Mouse (Mus musculus): ENCODE data around the gene Acad12. TPM values are rescaled to one million over a fixed set of nuclear protein-coding genes. Genes with fewer than 3 reads are reported as not detected.
"Not testable (repeated sequence)": the region's sequence is repeated elsewhere in the genome, so short reads cannot be mapped to it uniquely, and the experiment has no call there.

Acad12 gene
- polyA plus RNA-seq, 1 experiment from 2014 or later = 6.4 TPM

DNA sequence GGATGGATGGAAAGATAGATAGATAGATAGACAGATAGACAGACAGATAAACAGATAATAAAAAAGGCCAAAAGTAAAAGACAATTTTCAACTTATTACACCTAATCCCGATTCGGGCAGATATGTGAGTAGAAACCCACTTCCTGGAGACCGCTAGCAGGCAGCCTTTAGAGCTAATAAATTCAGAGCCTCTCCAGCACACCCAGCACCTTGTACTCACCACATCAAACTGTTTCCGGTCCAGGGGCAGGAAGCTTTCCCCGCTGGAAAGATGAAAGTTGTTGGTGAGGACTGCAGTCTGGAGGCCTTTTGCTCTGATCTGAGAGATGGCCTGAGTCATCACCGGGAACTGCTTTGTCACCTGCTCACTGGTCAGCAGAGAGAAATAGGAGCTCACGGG lies 30.4 kb upstream of the Acad12 start:
- no peak for ATAC-seq
- DNase-seq (ENCODE audit: low spot score) = no peak
- no peaks in the 10 kb centered on the region for H3K9me3 ChIP-seq (ENCODE audit: low read length)
- no peaks in the 10 kb centered on the region for H3K36me3 ChIP-seq (ENCODE audit: insufficient read depth, low read length)
- H3K27ac ChIP-seq (ENCODE audit: low read length) = no peak overlapping the region
- no peaks in the 10 kb centered on the region for H3K27me3 ChIP-seq (replicated peaks; ENCODE audit: insufficient read depth, low read length)
- no peak overlapping the region for H3K4me3 ChIP-seq (ENCODE audit: low read depth, low read length)
- no peaks in the 10 kb centered on the region for H3K4me1 ChIP-seq (ENCODE audit: insufficient read depth, low read depth, low read length)
- no peak overlapping the region for H3K4me2 ChIP-seq (replicated peaks; ENCODE audit: low read depth, low read length)
- WGBS = 77% methylated on average over 7 of the region's 7 CpGs
- no peak overlapping the region for H3K9ac ChIP-seq (replicated peaks; ENCODE audit: low read depth)
- TF ChIP-seq CTCF (IDR thresholded peaks at IDR 0.05) = no peak
- no peak for TF ChIP-seq EP300 (IDR thresholded peaks at IDR 0.05)

- 90% methylated on average over 9 of the region's 9 CpGs for WGBS
Measured at GRCm38 (mm10) chr5:121639601-121640000, 20.9 kb upstream of the Acad12 start.

GRCm38 (mm10) chr5:121637296-121637695 lies 18.6 kb upstream of the Acad12 start:
- Histone ChIP-seq H3K36me3 (ENCODE audit: insufficient read depth, low read length) (no peaks in the 10 kb centered on the region), H3K27me3 (replicated peaks; ENCODE audit: insufficient read depth, low read length) (no peaks in the 10 kb centered on the region), H3K4me3 (ENCODE audit: low read depth, low read length) (no peak overlapping the region), H3K4me1 (ENCODE audit: insufficient read depth, low read depth, low read length) (no peaks in the 10 kb centered on the region), H3K4me2 (replicated peaks; ENCODE audit: low read depth, low read length) (no peak overlapping the region), H3K27ac (ENCODE audit: low read length) (no peak overlapping the region), H3K9me3 (ENCODE audit: low read length) (no peaks in the 10 kb centered on the region), H3K9ac (replicated peaks; ENCODE audit: low read depth) (no peak overlapping the region)
- no peak for TF ChIP-seq CTCF (IDR thresholded peaks at IDR 0.05)
- no peak for TF ChIP-seq EP300 (IDR thresholded peaks at IDR 0.05)
- no peak for ATAC-seq
- WGBS = 72% methylated on average over 6 of the region's 6 CpGs
- DNase-seq (ENCODE audit: low spot score) = no peak

More at GRCm38 (mm10) chr5:121639601-121640000, 20.9 kb upstream of the Acad12 start:
- TF ChIP-seq CTCF (IDR thresholded peaks at IDR 0.05) (no peak), EP300 (IDR thresholded peaks at IDR 0.05) (no peak)
- no peaks in the 10 kb centered on the region for H3K36me3 ChIP-seq (ENCODE audit: insufficient read depth, low read length)
- ATAC-seq = no peak
- H3K9ac ChIP-seq (replicated peaks; ENCODE audit: low read depth) = no peak overlapping the region
- H3K4me3 ChIP-seq (ENCODE audit: low read depth, low read length) = no peak overlapping the region
- H3K27me3 ChIP-seq (replicated peaks; ENCODE audit: insufficient read depth, low read length) = no peaks in the 10 kb centered on the region
- no peak overlapping the region for H3K4me2 ChIP-seq (replicated peaks; ENCODE audit: low read depth, low read length)
- H3K4me1 ChIP-seq (ENCODE audit: insufficient read depth, low read depth, low read length) = no peaks in the 10 kb centered on the region
- no peak for DNase-seq (ENCODE audit: low spot score)
- no peak overlapping the region for H3K27ac ChIP-seq (ENCODE audit: low read length)
- no peaks in the 10 kb centered on the region for H3K9me3 ChIP-seq (ENCODE audit: low read length)

GRCm38 (mm10) chr5:121634668-121635067 lies 15.9 kb upstream of the Acad12 start:
- H3K36me3 ChIP-seq (ENCODE audit: insufficient read depth, low read length) = no peaks in the 10 kb centered on the region
- no peak overlapping the region for H3K27ac ChIP-seq (ENCODE audit: low read length)
- H3K4me1 ChIP-seq (ENCODE audit: insufficient read depth, low read depth, low read length) = no peaks in the 10 kb centered on the region
- no peak overlapping the region for H3K4me3 ChIP-seq (ENCODE audit: low read depth, low read length)
- no peaks in the 10 kb centered on the region for H3K27me3 ChIP-seq (replicated peaks; ENCODE audit: insufficient read depth, low read length)
- TF ChIP-seq CTCF (IDR thresholded peaks at IDR 0.05) = no peak
- no peak for TF ChIP-seq EP300 (IDR thresholded peaks at IDR 0.05)
- no peak for ATAC-seq
- H3K4me2 ChIP-seq (replicated peaks; ENCODE audit: low read depth, low read length) = no peak overlapping the region
- no peak overlapping the region for H3K9ac ChIP-seq (replicated peaks; ENCODE audit: low read depth)
- 77% methylated on average over 5 of the region's 5 CpGs for WGBS
- DNase-seq (ENCODE audit: low spot score) = no peak
- H3K9me3 ChIP-seq (ENCODE audit: low read length) = no peaks in the 10 kb centered on the region

GRCm38 (mm10) chr5:121632804-121633203 lies 14.1 kb upstream of the Acad12 start:
- H3K4me3 ChIP-seq (ENCODE audit: low read depth, low read length) = no peak overlapping the region
- ATAC-seq (no peak), DNase-seq (ENCODE audit: low spot score) (no peak)
- no peak for TF ChIP-seq EP300 (IDR thresholded peaks at IDR 0.05)
- no peak for TF ChIP-seq CTCF (IDR thresholded peaks at IDR 0.05)
- no peaks in the 10 kb centered on the region for H3K27me3 ChIP-seq (replicated peaks; ENCODE audit: insufficient read depth, low read length)
- H3K9ac ChIP-seq (replicated peaks; ENCODE audit: low read depth) = no peak overlapping the region
- H3K36me3 ChIP-seq (ENCODE audit: insufficient read depth, low read length) = no peaks in the 10 kb centered on the region
- no peaks in the 10 kb centered on the region for H3K9me3 ChIP-seq (ENCODE audit: low read length)
- no peak overlapping the region for H3K4me2 ChIP-seq (replicated peaks; ENCODE audit: low read depth, low read length)
- H3K4me1 ChIP-seq (ENCODE audit: insufficient read depth, low read depth, low read length) = no peaks in the 10 kb centered on the region
- WGBS = 38% methylated on average over 3 of the region's 3 CpGs
- no peak overlapping the region for H3K27ac ChIP-seq (ENCODE audit: low read length)

- H3K9me3 ChIP-seq (ENCODE audit: low read length); DNase-seq (ENCODE audit: low spot score); H3K4me3 ChIP-seq (ENCODE audit: low read depth, low read length); ATAC-seq; H3K4me1 ChIP-seq (ENCODE audit: insufficient read depth, low read depth, low read length); H3K9ac ChIP-seq (replicated peaks; ENCODE audit: low read depth); H3K27me3 ChIP-seq (replicated peaks; ENCODE audit: insufficient read depth, low read length); H3K27ac ChIP-seq (ENCODE audit: low read length); H3K36me3 ChIP-seq (ENCODE audit: insufficient read depth, low read length); H3K4me2 ChIP-seq (replicated peaks; ENCODE audit: low read depth, low read length): not testable (repeated sequence)
- WGBS = 63% methylated on average over 8 of the region's 9 CpGs
- peak; percentile 17; the same call in 1 of the 2 replicates for TF ChIP-seq CTCF (IDR thresholded peaks at IDR 0.05)
Measured at GRCm38 (mm10) chr5:121631106-121631647, 12.4 kb upstream of the Acad12 start.

DNA sequence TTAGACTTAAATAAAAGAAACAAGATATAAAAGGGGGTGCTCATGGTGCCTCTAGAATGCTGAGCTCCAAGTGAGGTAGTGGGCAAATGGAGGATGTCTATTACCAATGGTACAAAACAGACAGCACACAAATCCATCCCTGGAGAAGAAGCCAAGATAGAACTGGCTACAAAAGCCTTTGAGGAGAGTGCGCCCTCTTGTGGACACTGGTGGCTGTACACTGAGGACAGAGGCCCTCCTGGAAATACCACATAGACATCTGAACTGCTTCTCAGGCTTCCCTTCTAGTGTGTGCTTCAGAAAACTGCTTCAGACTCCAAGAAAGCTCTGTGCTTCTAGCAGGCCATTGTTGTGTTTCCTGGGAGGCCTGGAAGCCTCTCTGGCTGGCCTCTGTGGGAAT lies 9.1 kb upstream of the Acad12 start:
- Histone ChIP-seq H3K4me2 (replicated peaks; ENCODE audit: low read depth, low read length) (no peak overlapping the region), H3K4me3 (ENCODE audit: low read depth, low read length) (no peak overlapping the region), H3K36me3 (ENCODE audit: insufficient read depth, low read length) (no peaks in the 10 kb centered on the region), H3K9me3 (ENCODE audit: low read length) (no peaks in the 10 kb centered on the region), H3K27me3 (replicated peaks; ENCODE audit: insufficient read depth, low read length) (no peaks in the 10 kb centered on the region), H3K9ac (replicated peaks; ENCODE audit: low read depth) (no peak overlapping the region), H3K27ac (ENCODE audit: low read length) (no peak overlapping the region), H3K4me1 (ENCODE audit: insufficient read depth, low read depth, low read length) (no peaks in the 10 kb centered on the region)
- 0% methylated on average over 1 of the region's 1 CpGs for WGBS
- TF ChIP-seq CTCF (IDR thresholded peaks at IDR 0.05) = peak; percentile 95
- TF ChIP-seq EP300 (IDR thresholded peaks at IDR 0.05) = no peak
- ATAC-seq = peak; percentile 41
- peak; percentile 65 for DNase-seq (ENCODE audit: low spot score)
